Mouse (Mus musculus) heart, postnatal 36 days (tissue): ENCODE measurements around the gene Smtnl2. TPM values are rescaled to one million over a fixed set of nuclear protein-coding genes. Genes with fewer than 3 reads are reported as not detected.

Source experiments
- DNase-seq, 2 experiments: peaks; one replicate each; pipeline ENCODE4 v3.0.0; 2021 to 2022
- intact Hi-C: fragments of 180-260 bp; cut with DNase I; formaldehyde crosslinking; loops from one replicate; pipeline ENCODE4 v1.15.1; 2025
- total RNA-seq, 2 experiments: library from RNA; stranded (reverse); gene quantifications; 2 replicates each; pipeline ENCODE4 v1.2.3; 2021

The Smtnl2 gene
- total RNA-seq, 2 experiments from 2014 or later, result 18.2 to 19.5 TPM

- intact Hi-C loops, result loop anchor here (1.0 to 2.0 kb wide), 3 partner anchors 87 to 204 kb away; no protein-coding TSS in a partner anchor
- peak; percentile 79 to 80 for DNase-seq
These were observed 17.8 kb upstream of the Smtnl2 start for GRCm38 (mm10) chr11:72429288-72429690.

- intact Hi-C loops, result loop anchor here (1.0 to 2.0 kb wide), 5 partner anchors 58 to 204 kb away; no protein-coding TSS in a partner anchor
- DNase-seq, result peak; percentile 87 to 92
These were observed 17.2 kb upstream of the Smtnl2 start for GRCm38 (mm10) chr11:72428694-72429093.

GRCm38 (mm10) chr11:72426884-72427283 lies 15.4 kb upstream of the Smtnl2 start:
- intact Hi-C loops, result loop anchor here (1.0 kb wide), 1 partner anchor 16 kb away; the partner anchor contains the start of gene Smtnl2
- no peak for DNase-seq

GRCm38 (mm10) chr11:72425201-72425600 lies 13.7 kb upstream of the Smtnl2 start:
- intact Hi-C loops, result no loop called here
- no peak for DNase-seq

GRCm38 (mm10) chr11:72423686-72424085 lies 12.2 kb upstream of the Smtnl2 start:
- intact Hi-C loops, result no loop called here
- no peak for DNase-seq

- intact Hi-C loops, result no loop called here
- no peak for DNase-seq
These were observed 10.2 kb upstream of the Smtnl2 start for GRCm38 (mm10) chr11:72421518-72422278.

GRCm38 (mm10) chr11:72420460-72421122 lies 9.1 kb upstream of the Smtnl2 start:
- no peak for DNase-seq
- intact Hi-C loops, result no loop called here

GRCm38 (mm10) chr11:72419006-72419405 lies 7.5 kb upstream of the Smtnl2 start:
- intact Hi-C loops, result no loop called here
- no peak for DNase-seq

- DNase-seq, result no peak
- intact Hi-C loops, result no loop called here
These were observed 6.7 kb upstream of the Smtnl2 start for GRCm38 (mm10) chr11:72418227-72418626.

GRCm38 (mm10) chr11:72417376-72417775 lies 5.9 kb upstream of the Smtnl2 start:
- intact Hi-C loops, result no loop called here
- no peak for DNase-seq

- intact Hi-C loops, result no loop called here
These were observed 5.2 kb upstream of the Smtnl2 start for GRCm38 (mm10) chr11:72416666-72417065.

GRCm38 (mm10) chr11:72415155-72415554 lies 3.6 kb upstream of the Smtnl2 start:
- intact Hi-C loops, result no loop called here
- DNase-seq, result no peak

More at GRCm38 (mm10) chr11:72416666-72417065, 5.2 kb upstream of the Smtnl2 start:
- peak; percentile 59 to 60 for DNase-seq

- intact Hi-C loops, result no loop called here
- no peak for DNase-seq
These were observed 2.2 kb upstream of the Smtnl2 start for GRCm38 (mm10) chr11:72413601-72414190.

- DNase-seq, result peak; percentile 63 to 74
- intact Hi-C loops, result no loop called here
These were observed 1.5 kb upstream of the Smtnl2 start for GRCm38 (mm10) chr11:72413016-72413415.

GRCm38 (mm10) chr11:72411945-72412344 lies 432 bp upstream of the Smtnl2 start:
- no peak for DNase-seq
- intact Hi-C loops, result loop anchor here (1.0 kb wide), 2 partner anchors 15 to 29 kb away; partner anchors contain the start of gene Mybbp1a

- intact Hi-C loops, result loop anchor here (1.0 kb wide), 2 partner anchors 17 to 31 kb away; partner anchors contain the start of gene Mybbp1a
- DNase-seq, result peak; percentile 23 to 32
These were observed 906 bp downstream of the Smtnl2 start for GRCm38 (mm10) chr11:72410521-72411092.

- no peak for DNase-seq
- intact Hi-C loops, result no loop called here
These were observed 1.7 kb downstream of the Smtnl2 start for GRCm38 (mm10) chr11:72409649-72410385.

GRCm38 (mm10) chr11:72408451-72409170 lies 2.9 kb downstream of the Smtnl2 start:
- intact Hi-C loops, result no loop called here
- DNase-seq, result no peak

- intact Hi-C loops, result no loop called here
- peak; percentile 32 to 46 for DNase-seq
These were observed 3.9 kb downstream of the Smtnl2 start for GRCm38 (mm10) chr11:72407574-72407973.
